ENCODE assay signal across 16 mouse cellular contexts in the genomic region with DNA sequence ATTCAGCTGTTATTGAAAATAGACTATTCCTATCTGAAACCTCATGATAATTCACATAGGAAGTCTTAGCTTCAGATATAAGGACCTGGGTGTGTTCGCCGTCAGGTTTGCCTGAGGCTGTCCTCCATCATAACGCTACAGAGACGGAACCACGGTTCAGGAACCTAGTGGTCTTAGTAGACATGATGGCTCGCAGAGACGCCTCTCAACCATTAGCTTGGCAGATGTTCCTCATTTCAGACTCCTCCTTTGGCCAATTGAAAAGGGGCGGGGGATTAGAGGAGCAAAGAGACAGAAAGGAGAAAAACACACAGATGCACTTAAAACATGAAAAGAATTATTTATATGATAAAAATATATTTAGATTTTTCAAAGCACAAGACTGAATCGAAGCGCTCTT.
"Had no signal": no experiment of that assay in that cellular context is flagged by ENCODE, and none has a peak within 500 bp of the region (broad histone marks: within the 10 kb centered on the region; RNA-seq: fewer than 3 reads in every experiment).

No protein-coding gene starts in this region.

- H3K36me3 ChIP-seq: limb, embryonic 12.5 days; limb, embryonic 15.5 days; midbrain, embryonic 10.5 days; neural tube, embryonic 13.5 days; stomach, embryonic 15.5 days had no signal

- H3K4me2 ChIP-seq: limb, embryonic 12.5 days; limb, embryonic 15.5 days; liver, embryonic 11.5 days; neural tube, embryonic 13.5 days; stomach, embryonic 15.5 days had no signal

- ATAC-seq: liver, postnatal 0 days had no signal

- H3K27me3 ChIP-seq: limb, embryonic 12.5 days; limb, embryonic 15.5 days; megakaryocyte, embryonic 14.5 days; neural tube, embryonic 13.5 days; stomach, embryonic 15.5 days had no signal

- H3K27ac ChIP-seq: limb, embryonic 12.5 days; limb, embryonic 15.5 days; liver, embryonic 14.5 days; midbrain, embryonic 10.5 days; neural tube, embryonic 13.5 days; stomach, embryonic 15.5 days had no signal

- H3K4me1 ChIP-seq: megakaryocyte, embryonic 14.5 days; midbrain, embryonic 10.5 days; stomach, embryonic 15.5 days had no signal

- H3K9me3 ChIP-seq: limb, embryonic 12.5 days; limb, embryonic 15.5 days; megakaryocyte, embryonic 14.5 days; midbrain, embryonic 10.5 days; neural tube, embryonic 13.5 days; stomach, embryonic 15.5 days had no signal

- H3K4me3 ChIP-seq: limb, embryonic 12.5 days; limb, embryonic 15.5 days; megakaryocyte, embryonic 14.5 days; midbrain, embryonic 10.5 days; neural tube, embryonic 13.5 days; stomach, embryonic 15.5 days had no signal

- H3K9ac ChIP-seq: limb, embryonic 12.5 days; limb, embryonic 15.5 days; liver, embryonic 14.5 days; liver, postnatal 0 days; neural tube, embryonic 13.5 days; stomach, embryonic 15.5 days had no signal

- DNase-seq: kidney, adult 18-20 months; kidney, adult 9 months; kidney, postnatal 14 days; left cerebral cortex, postnatal 4 days; liver, postnatal 0 days; midbrain, embryonic 14.5 days; spleen, adult 18-20 months; thymus, postnatal 25 days had no signal
